Mouse (Mus musculus) effector memory CD4-positive, alpha-beta T cell, adult 5 months (primary cell): ENCODE results near the gene Olfr741. TPM values are rescaled to one million over a fixed set of nuclear protein-coding genes. Genes with fewer than 3 reads are reported as not detected.

Source experiments
- polyA plus RNA-seq: library from polyadenylated mRNA; unstranded; fragments of 100-300 nt; shearing (Covaris generic); gene quantifications from one replicate; pipeline ENCODE4 v1.2.1, GENCODE M21; 2017

Gene Olfr741
- not detected for polyA plus RNA-seq

DNA sequence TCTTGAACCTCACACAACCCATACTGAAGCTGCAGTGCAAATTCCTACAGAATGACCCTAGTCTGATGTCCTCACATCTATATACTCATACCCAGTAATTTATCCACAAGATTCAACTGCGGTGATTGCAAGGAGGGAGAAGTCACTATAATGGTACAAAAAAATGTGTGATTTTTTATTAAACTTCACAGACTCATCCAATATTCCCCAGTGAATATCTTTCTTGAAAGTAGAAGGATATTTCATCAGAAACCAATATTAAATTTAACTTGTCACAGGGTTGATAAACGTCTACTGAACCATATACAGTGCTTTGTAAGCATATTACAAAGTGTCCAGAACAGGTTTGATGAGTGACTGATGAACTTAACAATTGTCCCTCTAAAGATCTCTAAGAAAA is at the start of gene Olfr741:
Olfr741 (plus strand) TSS at position 301 of the 400 bp plus-strand sequence.

DNA sequence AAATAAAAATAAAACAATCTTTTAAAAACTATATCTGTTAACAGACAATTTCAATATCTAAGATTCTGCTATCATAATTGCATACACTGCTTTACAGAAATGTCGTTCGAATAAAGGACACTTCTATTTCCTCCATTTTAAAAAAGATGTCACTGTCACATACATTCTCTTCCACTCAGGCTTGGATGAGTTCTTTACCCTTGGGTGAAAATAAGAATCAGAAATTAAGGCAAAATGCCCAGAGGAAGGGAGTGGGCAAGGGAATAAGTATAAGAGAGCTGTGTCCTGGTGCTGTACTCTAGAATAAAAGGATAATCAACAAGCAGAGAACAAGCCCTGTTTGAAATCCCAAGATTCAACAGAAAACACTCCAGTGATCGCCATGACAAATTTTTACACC is 27.3 kb upstream of the Olfr741 start, which contains the start of gene Olfr740:
Olfr740 (plus strand) TSS at position 301 of the 400 bp plus-strand sequence.

DNA sequence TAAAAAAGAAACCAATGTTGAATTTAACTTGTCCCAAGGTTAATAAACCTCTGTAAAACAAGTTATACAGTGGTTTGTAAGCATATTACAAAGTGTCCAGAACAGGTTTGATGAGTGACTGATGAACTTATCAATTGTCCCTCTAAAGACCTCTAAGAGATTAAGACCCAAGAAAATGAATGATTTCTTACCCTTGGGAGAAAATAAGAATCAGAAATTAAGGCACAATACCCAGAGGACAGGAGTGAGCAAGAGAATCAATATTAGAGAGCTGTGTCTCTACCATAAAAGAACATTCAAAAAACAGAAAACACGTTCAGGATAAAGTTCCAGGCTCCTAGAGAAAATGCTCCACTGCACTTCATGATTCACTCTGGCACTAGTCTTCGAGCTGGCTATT is 30.8 kb downstream of the Olfr741 start, which contains the start of gene Olfr742:
Olfr742 (plus strand) TSS at position 301 of the 400 bp plus-strand sequence.

DNA sequence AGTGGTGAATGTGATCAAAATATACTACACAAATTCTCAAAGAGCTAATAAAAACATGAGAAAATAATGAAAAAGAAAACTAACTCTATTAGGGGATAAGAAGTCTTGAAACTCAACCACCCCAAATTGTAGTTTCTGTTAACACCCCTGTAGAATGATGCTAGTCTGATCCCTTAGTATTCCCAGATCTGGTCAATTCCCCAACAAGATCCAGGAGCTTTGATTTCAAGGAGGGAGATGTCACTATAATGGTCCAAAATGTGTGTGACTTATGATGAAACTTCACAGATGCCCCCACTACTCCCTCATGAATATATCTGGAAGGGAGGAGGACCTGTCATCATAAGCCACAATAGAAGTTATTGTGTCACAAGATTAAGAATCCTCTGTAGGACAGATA is 49.0 kb downstream of the Olfr741 start, which contains the start of gene Olfr743:
Olfr743 (plus strand) TSS at position 301 of the 400 bp plus-strand sequence.

Other genes starting within 250 kb of the Olfr741 start
- not detected for gene Olfr731, start 230.9 kb upstream of the Olfr741 start, polyA plus RNA-seq
- gene Olfr732, start 188.5 kb upstream of the Olfr741 start, polyA plus RNA-seq = 0.16 TPM
- not detected for gene Olfr733, start 171.2 kb upstream of the Olfr741 start, polyA plus RNA-seq
- not detected for gene Olfr734, start 146.0 kb upstream of the Olfr741 start, polyA plus RNA-seq
- not detected for gene Olfr735, start 123.9 kb upstream of the Olfr741 start, polyA plus RNA-seq
- gene Tlr11, start 114.8 kb upstream of the Olfr741 start, polyA plus RNA-seq = not detected
- gene Olfr736, start 91.6 kb upstream of the Olfr741 start, polyA plus RNA-seq = not detected
- not detected for gene Olfr738, start 65.2 kb upstream of the Olfr741 start, polyA plus RNA-seq
- not detected for gene Olfr739, start 54.1 kb upstream of the Olfr741 start, polyA plus RNA-seq
- not detected for gene Olfr740, start 27.2 kb upstream of the Olfr741 start, polyA plus RNA-seq
- not detected for gene Olfr742, start 30.9 kb downstream of the Olfr741 start, polyA plus RNA-seq
- gene Olfr743, start 49.1 kb downstream of the Olfr741 start, polyA plus RNA-seq = not detected
- not detected for gene Olfr744, start 142.1 kb downstream of the Olfr741 start, polyA plus RNA-seq
- gene Olfr745, start 166.7 kb downstream of the Olfr741 start, polyA plus RNA-seq = not detected
- gene Olfr746, start 174.3 kb downstream of the Olfr741 start, polyA plus RNA-seq = not detected
- not detected for gene Olfr747, start 220.5 kb downstream of the Olfr741 start, polyA plus RNA-seq
- gene Olfr748, start 234.6 kb downstream of the Olfr741 start, polyA plus RNA-seq = 0.14 TPM